Mouse (Mus musculus) neural tube, embryonic 11.5 days (tissue): ENCODE measurements around the gene Tmprss9. TPM values are rescaled to one million over a fixed set of nuclear protein-coding genes. Genes with fewer than 3 reads are reported as not detected.

Source experiments
- ATAC-seq: fragments of 200-750 bp; cut with Nextera tagmentation; 2 replicates; pipeline ENCODE4 v1.8.0; 2017; ENCODE audit warnings: moderate number of reproducible peaks, mild to moderate bottlenecking, moderate TSS enrichment, moderate library complexity; ENCODE audit not compliant: insufficient read depth, low FRiP score, low TSS enrichment
- DNase-seq: peaks from one replicate; pipeline ENCODE4 v3.0.0-alpha.2; 2015; ENCODE audit warnings: low spot score
- H3K27ac ChIP-seq: fragments of 300-500 bp; sonication (generic); 2 replicates; pipeline ENCODE4 v1.5.1; 2014; ENCODE audit warnings: low read depth, mild to moderate bottlenecking, low read length
- H3K27me3 ChIP-seq: fragments of 300-500 bp; sonication (generic); 2 replicates; pipeline ENCODE4 v1.6.1; 2014; ENCODE audit warnings: mild to moderate bottlenecking, low read length, mixed read lengths; ENCODE audit not compliant: control insufficient read depth, insufficient read depth
- H3K36me3 ChIP-seq: fragments of 300-500 bp; sonication (generic); 2 replicates; pipeline ENCODE4 v1.6.1; 2014; ENCODE audit warnings: mild to moderate bottlenecking, low read length, moderate library complexity, mixed read lengths; ENCODE audit not compliant: control insufficient read depth, insufficient read depth
- H3K4me1 ChIP-seq: fragments of 300-500 bp; sonication (generic); 2 replicates; pipeline ENCODE4 v1.6.1; 2014; ENCODE audit warnings: low read length, mixed read lengths; ENCODE audit not compliant: control insufficient read depth, insufficient read depth
- H3K4me2 ChIP-seq: fragments of 300-500 bp; sonication (generic); 2 replicates; pipeline ENCODE4 v1.6.1; 2014; ENCODE audit warnings: low read depth, mild to moderate bottlenecking, moderate library complexity
- H3K4me3 ChIP-seq: fragments of 300-500 bp; sonication (generic); 2 replicates; pipeline ENCODE4 v1.5.1; 2014; ENCODE audit warnings: low read depth, low read length
- H3K9ac ChIP-seq: fragments of 300-500 bp; sonication (generic); 2 replicates; pipeline ENCODE4 v1.6.1; 2014; ENCODE audit warnings: mild to moderate bottlenecking, low read length
- H3K9me3 ChIP-seq: fragments of 300-500 bp; sonication (generic); 2 replicates; pipeline ENCODE4 v1.6.1; 2016; ENCODE audit warnings: low read length; ENCODE audit not compliant: control insufficient read depth
- WGBS: fragments of 180-500 bp; shearing (Covaris S2); extraction: QIAGEN DNeasy Blood & Tissue Kit; methylation state at CpG from one replicate; pipeline ENCODE4 v1.1.7; 2014; 5-methylcytosine and 5-hydroxymethylcytosine counted together
- polyA plus RNA-seq: library from polyadenylated mRNA; unstranded; fragments of >200 nt; fragmentation: Nextera tagmentation; extraction: Ambion mirVana; gene quantifications from 2 replicates; pipeline ENCODE4 v1.2.1, GENCODE M21; 2014

Tmprss9 gene
- polyA plus RNA-seq, 1 experiment from 2014 or later, result 0.08 TPM

- Histone ChIP-seq H3K27me3 (peaks cover 20% of the 10 kb centered on the region), H3K9ac (no peak overlapping the region), H3K27ac (no peak overlapping the region), H3K4me1 (no peaks in the 10 kb centered on the region; the same call in none of the 2 replicates), H3K9me3 (no peaks in the 10 kb centered on the region), H3K36me3 (peaks cover 6% of the 10 kb centered on the region; the same call in 1 of the 2 replicates), H3K4me3 (no peak overlapping the region), H3K4me2 (no peak overlapping the region)
- DNase-seq, result no peak
- WGBS, result 13% methylated on average over 10 of the region's 10 CpGs
- ATAC-seq, result no peak
These were observed 23.1 kb upstream of the Tmprss9 start for GRCm38 (mm10) chr10:80848571-80848970.

- WGBS, result under 1% methylated on average over 79 of the region's 81 CpGs
- ATAC-seq (peak; percentile 83), DNase-seq (peak; percentile 99)
- Histone ChIP-seq H3K27ac (no peak within 1 kb of the TSS), H3K4me2 (peak within 1 kb of the TSS; percentile 96), H3K4me3 (peak within 1 kb of the TSS; percentile 90), H3K27me3 (no peaks in the 10 kb centered on the region), H3K9ac (peak within 1 kb of the TSS; percentile 73), H3K4me1 (peaks cover 17% of the 10 kb centered on the region), H3K9me3 (no peaks in the 10 kb centered on the region), H3K36me3 (peaks cover 6% of the 10 kb centered on the region)
These were observed 16.5 kb upstream of the Tmprss9 start, which contains the start of the genes Lsm7 and Sppl2b for GRCm38 (mm10) chr10:80854913-80855748. Lsm7 (minus strand) TSS chr10:80855209. Sppl2b (plus strand) TSS chr10:80855275.

DNA sequence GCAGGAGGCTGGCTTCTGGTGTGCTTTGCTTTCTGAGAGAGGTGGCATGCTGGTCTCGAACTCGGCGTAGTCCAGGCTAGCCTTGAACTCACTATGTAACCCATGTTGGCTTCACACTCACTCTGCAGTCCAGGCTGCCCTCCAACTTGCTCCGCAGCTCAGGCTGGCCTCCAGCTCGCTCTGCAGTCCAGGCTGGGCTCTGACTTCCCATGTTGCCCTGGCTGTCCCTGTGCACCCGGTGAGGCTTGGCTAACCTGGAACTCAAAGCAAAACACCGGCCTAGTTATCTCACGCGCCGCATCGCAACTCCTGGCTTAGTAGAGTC lies 15.9 kb upstream of the Tmprss9 start:
- DNase-seq (no peak), ATAC-seq (no peak)
- H3K9me3 ChIP-seq, result no peaks in the 10 kb centered on the region
- WGBS, result 24% methylated on average over 11 of the region's 11 CpGs
- peak overlapping the region; percentile 90 for H3K4me3 ChIP-seq
- no peak overlapping the region for H3K27ac ChIP-seq
- H3K4me2 ChIP-seq, result peak overlapping the region; percentile 96
- H3K4me1 ChIP-seq, result peaks cover 17% of the 10 kb centered on the region
- no peaks in the 10 kb centered on the region for H3K27me3 ChIP-seq
- peaks cover 6% of the 10 kb centered on the region for H3K36me3 ChIP-seq
- H3K9ac ChIP-seq, result peak overlapping the region; percentile 73

- WGBS, result 66% methylated on average over 3 of the region's 3 CpGs
- no peak for DNase-seq
These were observed 15.4 kb upstream of the Tmprss9 start for GRCm38 (mm10) chr10:80856267-80856666.

DNA sequence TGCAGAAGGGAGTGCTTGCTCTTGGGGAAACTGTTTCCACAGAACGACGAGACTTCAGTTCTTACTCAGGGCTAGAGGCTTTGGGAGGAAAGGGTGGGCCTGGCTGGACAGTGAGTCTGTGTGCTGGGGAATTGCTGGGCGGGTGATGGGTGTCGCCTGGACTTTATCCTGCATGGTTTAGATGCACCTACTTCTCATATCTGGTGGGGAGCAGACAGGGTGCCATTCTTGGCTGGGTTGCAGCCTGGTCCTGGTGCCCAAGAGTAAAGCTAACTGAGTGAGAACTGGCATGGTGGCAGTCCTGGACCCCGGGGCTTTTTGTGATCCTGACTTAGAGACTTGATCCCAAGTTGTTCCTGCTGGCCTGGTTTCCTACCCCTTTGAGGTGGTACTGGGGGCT lies 14.7 kb upstream of the Tmprss9 start:
- H3K9ac ChIP-seq, result 0 out of 2 replicates have a peak overlapping the region, but pooled peaks have one; percentile 42
- ATAC-seq (no peak), DNase-seq (no peak)
- peak overlapping the region; percentile 16; the same call in 1 of the 2 replicates for H3K4me2 ChIP-seq
- 82% methylated on average over 5 of the region's 5 CpGs for WGBS
- H3K4me3 ChIP-seq, result no peak overlapping the region
- no peaks in the 10 kb centered on the region for H3K27me3 ChIP-seq
- H3K4me1 ChIP-seq, result peaks cover 17% of the 10 kb centered on the region
- H3K9me3 ChIP-seq, result no peaks in the 10 kb centered on the region
- H3K27ac ChIP-seq, result 0 out of 2 replicates have a peak overlapping the region, but pooled peaks have one; percentile 39
- H3K36me3 ChIP-seq, result peaks cover 6% of the 10 kb centered on the region

More at GRCm38 (mm10) chr10:80856267-80856666, 15.4 kb upstream of the Tmprss9 start:
- H3K4me1 ChIP-seq, result peaks cover 17% of the 10 kb centered on the region
- no peak overlapping the region for H3K9ac ChIP-seq
- peaks cover 6% of the 10 kb centered on the region for H3K36me3 ChIP-seq
- H3K9me3 ChIP-seq, result no peaks in the 10 kb centered on the region
- ATAC-seq, result no peak
- no peaks in the 10 kb centered on the region for H3K27me3 ChIP-seq
- peak overlapping the region; percentile 90; the same call in 1 of the 2 replicates for H3K4me3 ChIP-seq
- H3K4me2 ChIP-seq, result peak overlapping the region; percentile 96
- H3K27ac ChIP-seq, result no peak overlapping the region

- Histone ChIP-seq H3K4me2 (peak overlapping the region; percentile 19; the same call in 1 of the 2 replicates), H3K4me3 (no peak overlapping the region), H3K36me3 (peaks cover 5% of the 10 kb centered on the region), H3K27ac (peak overlapping the region; percentile 39; the same call in 1 of the 2 replicates), H3K27me3 (no peaks in the 10 kb centered on the region), H3K4me1 (peaks cover 17% of the 10 kb centered on the region), H3K9ac (peak overlapping the region; percentile 42; the same call in 1 of the 2 replicates), H3K9me3 (no peaks in the 10 kb centered on the region)
- 43% methylated on average over 8 of the region's 8 CpGs for WGBS
- no peak for ATAC-seq
- DNase-seq, result no peak
These were observed 14.3 kb upstream of the Tmprss9 start for GRCm38 (mm10) chr10:80857386-80857785.

DNA sequence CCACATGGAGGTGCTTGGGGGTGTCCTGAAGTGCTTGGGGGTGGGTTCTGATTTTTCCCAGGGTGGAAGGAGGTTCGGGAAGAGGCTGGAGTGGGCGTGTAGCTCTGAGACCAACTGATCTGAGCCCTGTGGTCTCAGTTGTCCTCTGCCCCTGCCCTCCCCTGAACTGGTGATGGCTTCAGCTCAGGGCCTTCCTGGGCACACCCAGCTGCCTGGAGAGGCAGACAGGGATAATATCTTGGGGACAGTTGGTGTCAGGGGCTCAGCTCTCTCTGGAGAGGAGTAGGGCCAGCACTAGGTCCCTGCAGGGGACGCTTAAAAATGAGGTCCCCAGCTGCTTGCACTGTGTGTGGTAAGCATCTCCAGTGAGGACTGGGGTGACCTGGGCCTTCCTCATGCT lies 13.8 kb upstream of the Tmprss9 start:
- no peaks in the 10 kb centered on the region for H3K9me3 ChIP-seq
- ATAC-seq, result no peak
- H3K9ac ChIP-seq, result peak overlapping the region; percentile 42
- peaks cover 3% of the 10 kb centered on the region for H3K36me3 ChIP-seq
- peaks cover 17% of the 10 kb centered on the region for H3K4me1 ChIP-seq
- H3K4me3 ChIP-seq, result no peak overlapping the region
- peak overlapping the region; percentile 39; the same call in 1 of the 2 replicates for H3K27ac ChIP-seq
- H3K27me3 ChIP-seq, result no peaks in the 10 kb centered on the region
- H3K4me2 ChIP-seq, result peak overlapping the region; percentile 19; the same call in 1 of the 2 replicates
- DNase-seq, result no peak
- WGBS, result 68% methylated on average over 3 of the region's 3 CpGs

- peak overlapping the region; percentile 19; the same call in 1 of the 2 replicates for H3K4me2 ChIP-seq
- no peak for DNase-seq
- WGBS, result 85% methylated on average over 7 of the region's 7 CpGs
- peaks cover 17% of the 10 kb centered on the region for H3K4me1 ChIP-seq
- H3K36me3 ChIP-seq, result no peaks in the 10 kb centered on the region; the same call in none of the 2 replicates
- no peaks in the 10 kb centered on the region for H3K9me3 ChIP-seq
- no peak overlapping the region for H3K4me3 ChIP-seq
- H3K9ac ChIP-seq, result no peak overlapping the region; the same call in 1 of the 2 replicates
- no peaks in the 10 kb centered on the region for H3K27me3 ChIP-seq
- no peak for ATAC-seq
- peak overlapping the region; percentile 39; the same call in 1 of the 2 replicates for H3K27ac ChIP-seq
These were observed 13.2 kb upstream of the Tmprss9 start for GRCm38 (mm10) chr10:80858350-80858935.
